Mouse (Mus musculus) erythroblast, embryonic 14.5 days (primary cell): ENCODE measurements around the gene 2210017I01Rik. TPM values are rescaled to one million over a fixed set of nuclear protein-coding genes. Genes with fewer than 3 reads are reported as not detected.

Source experiments
- H3K27me3 ChIP-seq: 2 replicates; pipeline ENCODE4 v1.6.1; 2012; ENCODE audit warnings: inconsistent platforms; ENCODE audit not compliant: control insufficient read depth
- H3K36me3 ChIP-seq: 2 replicates; pipeline ENCODE4 v1.6.1; 2012; ENCODE audit warnings: mild to moderate bottlenecking, inconsistent platforms; ENCODE audit not compliant: control insufficient read depth
- H3K4me1 ChIP-seq: 2 replicates; pipeline ENCODE4 v1.6.1; 2012; ENCODE audit warnings: inconsistent platforms; ENCODE audit not compliant: control insufficient read depth
- H3K4me3 ChIP-seq: replicated peaks from 2 replicates; pipeline ENCODE3; 2012; ENCODE audit warnings: moderate library complexity, mild to moderate bottlenecking, inconsistent platforms
- H3K9me3 ChIP-seq: 2 replicates; pipeline ENCODE4 v1.6.1; 2012; ENCODE audit warnings: low read length, inconsistent platforms, mixed read lengths; ENCODE audit not compliant: control insufficient read depth
- GATA1 ChIP-seq: IDR thresholded peaks from 2 replicates; pipeline ENCODE4 v1.6.1; 2012; ENCODE audit warnings: low read length, inconsistent platforms, mixed read lengths
- TAL1 ChIP-seq: IDR thresholded peaks from 3 replicates; pipeline ENCODE4 v1.6.1; 2012; ENCODE audit warnings: low read length, inconsistent platforms, mixed read lengths
- polyA plus RNA-seq: library from polyadenylated mRNA; stranded (reverse); fragments of >175 nt; gene quantifications from 2 replicates; pipeline ENCODE4 v1.2.3, GENCODE M21; 2012

The 2210017I01Rik gene
- polyA plus RNA-seq, 1 experiment = not detected

DNA sequence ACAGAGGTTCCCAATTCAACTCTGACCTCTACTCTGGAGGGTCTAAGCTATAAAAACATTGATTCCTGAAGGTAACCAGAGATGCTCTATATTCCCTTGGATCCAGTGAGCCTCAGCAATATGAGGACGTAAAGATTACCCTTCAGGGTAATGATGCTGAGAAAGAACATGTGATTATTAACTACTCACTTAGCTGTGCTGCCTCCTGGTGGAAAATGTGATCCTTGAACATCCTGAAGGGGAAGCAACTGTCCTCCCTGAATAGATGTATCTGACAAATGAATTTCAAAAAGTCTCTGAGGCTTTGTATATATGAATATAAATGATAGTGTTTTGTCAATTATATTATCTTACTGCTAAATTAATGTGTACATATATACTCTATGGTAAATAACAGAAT is 6.8 kb downstream of the 2210017I01Rik start:
- Histone ChIP-seq H3K9me3 (no peaks in the 10 kb centered on the region), H3K4me1 (no peaks in the 10 kb centered on the region), H3K27me3 (no peaks in the 10 kb centered on the region), H3K36me3 (no peaks in the 10 kb centered on the region), H3K4me3 (no peak overlapping the region)
- TF ChIP-seq GATA1 (no peak), TAL1 (no peak)

GRCm38 (mm10) chr3:92599973-92600372 is 7.3 kb downstream of the 2210017I01Rik start:
- Histone ChIP-seq H3K4me3 (no peak overlapping the region), H3K9me3 (no peaks in the 10 kb centered on the region), H3K27me3 (no peaks in the 10 kb centered on the region), H3K4me1 (no peaks in the 10 kb centered on the region), H3K36me3 (no peaks in the 10 kb centered on the region)
- TF ChIP-seq TAL1 = no peak
- TF ChIP-seq GATA1 = no peak

GRCm38 (mm10) chr3:92598429-92598828 is 8.9 kb downstream of the 2210017I01Rik start:
- Histone ChIP-seq H3K27me3 (no peaks in the 10 kb centered on the region), H3K9me3 (no peaks in the 10 kb centered on the region), H3K4me3 (no peak overlapping the region), H3K4me1 (no peaks in the 10 kb centered on the region), H3K36me3 (no peaks in the 10 kb centered on the region)
- TF ChIP-seq TAL1 (no peak), GATA1 (no peak)

DNA sequence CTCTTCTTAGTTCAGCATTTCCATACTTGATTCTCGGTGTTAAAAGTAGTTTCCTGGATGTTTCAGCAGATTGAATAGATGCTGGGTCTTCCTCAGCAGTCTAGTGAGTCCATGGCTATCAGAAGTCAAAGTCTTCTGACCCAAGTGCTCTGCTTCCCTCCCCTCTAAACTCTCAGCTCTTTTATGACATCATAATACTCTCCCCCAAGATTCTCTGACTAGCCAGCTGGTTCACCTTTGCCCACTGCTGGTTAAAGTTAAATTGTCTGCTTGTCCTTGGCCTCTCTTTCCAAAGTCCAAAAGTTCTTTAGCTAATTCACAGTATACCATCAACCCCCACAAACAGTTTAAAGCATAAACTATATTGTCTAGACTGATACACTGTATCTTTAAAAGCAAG is 18.4 kb downstream of the 2210017I01Rik start, which contains the start of gene Smcp:
Gene Smcp (minus strand): TSS at position 140 of the 400 bp plus-strand sequence.
- H3K4me3 ChIP-seq = no peak within 1 kb of the TSS
- H3K27me3 ChIP-seq = no peaks in the 10 kb centered on the region
- TF ChIP-seq TAL1 = no peak
- TF ChIP-seq GATA1 = no peak
- H3K36me3 ChIP-seq = no peaks in the 10 kb centered on the region
- no peaks in the 10 kb centered on the region for H3K4me1 ChIP-seq
- H3K9me3 ChIP-seq = no peaks in the 10 kb centered on the region

DNA sequence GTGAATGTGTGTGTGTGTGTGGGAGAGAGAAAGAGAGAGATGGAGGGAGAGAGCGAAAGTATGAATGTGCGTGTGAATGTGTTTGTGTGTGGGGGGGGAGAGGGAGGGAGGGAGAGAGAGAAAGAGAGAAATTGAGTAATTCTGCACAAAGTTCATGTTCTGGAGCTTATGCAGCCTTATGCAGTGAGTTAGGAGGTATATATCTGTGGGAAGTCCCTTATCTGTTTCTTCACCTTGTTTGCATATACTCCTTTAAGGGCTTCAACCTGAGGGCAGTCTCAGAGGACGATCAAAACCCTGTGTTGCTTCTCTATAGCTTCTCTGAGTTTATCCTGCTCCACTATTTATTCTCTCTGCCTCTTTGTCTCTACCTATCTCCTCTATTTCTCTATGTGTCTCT is 20.1 kb downstream of the 2210017I01Rik start:
- TF ChIP-seq TAL1 (no peak), GATA1 (no peak)
- Histone ChIP-seq H3K9me3 (no peaks in the 10 kb centered on the region), H3K4me1 (no peaks in the 10 kb centered on the region), H3K4me3 (no peak overlapping the region), H3K27me3 (no peaks in the 10 kb centered on the region), H3K36me3 (no peaks in the 10 kb centered on the region)

DNA sequence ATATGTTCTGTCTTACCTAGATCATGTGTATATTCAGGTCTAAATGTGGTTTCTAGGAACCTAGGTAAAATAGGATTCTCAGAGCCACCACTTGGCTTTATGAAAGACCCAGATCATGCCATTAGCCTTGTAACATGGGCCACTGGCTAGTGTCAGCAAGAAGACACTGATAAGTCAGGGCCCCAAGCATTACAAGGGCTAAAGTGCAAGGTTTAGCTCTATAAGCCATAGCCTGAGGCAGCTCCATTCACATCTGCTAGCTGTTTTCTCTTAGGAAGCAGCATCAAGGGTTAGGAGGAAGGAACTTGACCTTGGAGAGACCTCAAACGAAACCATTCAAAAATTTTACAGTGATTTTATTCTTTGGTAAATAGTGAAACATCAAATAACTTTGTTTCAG is 22.2 kb downstream of the 2210017I01Rik start:
- Histone ChIP-seq H3K27me3 (no peaks in the 10 kb centered on the region), H3K36me3 (no peaks in the 10 kb centered on the region), H3K4me1 (no peaks in the 10 kb centered on the region), H3K9me3 (no peaks in the 10 kb centered on the region), H3K4me3 (no peak overlapping the region)
- TF ChIP-seq GATA1 (no peak), TAL1 (no peak)

GRCm38 (mm10) chr3:92583164-92583826 is 24.0 kb downstream of the 2210017I01Rik start:
- TF ChIP-seq TAL1 = no peak
- no peak for TF ChIP-seq GATA1
- Histone ChIP-seq H3K4me3 (no peak overlapping the region), H3K9me3 (no peaks in the 10 kb centered on the region), H3K4me1 (no peaks in the 10 kb centered on the region), H3K27me3 (no peaks in the 10 kb centered on the region), H3K36me3 (no peaks in the 10 kb centered on the region)

DNA sequence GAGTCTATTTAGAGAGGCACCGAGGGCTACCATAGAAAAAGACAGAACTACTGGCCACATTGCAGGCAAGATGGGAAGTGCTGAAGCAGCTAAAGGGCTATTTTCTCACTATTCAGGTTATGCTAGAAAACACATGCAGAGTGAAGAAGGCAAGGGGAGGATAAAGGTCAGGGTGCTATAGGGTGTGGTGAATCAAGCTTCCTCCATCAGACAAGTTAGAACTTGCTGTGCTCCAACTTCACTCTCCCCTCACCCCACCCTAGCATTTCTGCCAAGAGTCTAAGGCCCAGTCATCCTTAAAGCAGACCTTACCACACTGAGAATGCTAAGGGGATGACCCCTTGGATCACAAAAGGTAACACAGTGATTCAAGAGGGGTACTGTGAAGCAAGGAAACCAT is 27.8 kb downstream of the 2210017I01Rik start:
- no peak overlapping the region for H3K4me3 ChIP-seq
- no peak for TF ChIP-seq TAL1
- no peak for TF ChIP-seq GATA1
- H3K9me3 ChIP-seq = no peaks in the 10 kb centered on the region
- no peaks in the 10 kb centered on the region for H3K36me3 ChIP-seq
- no peaks in the 10 kb centered on the region for H3K4me1 ChIP-seq
- no peaks in the 10 kb centered on the region for H3K27me3 ChIP-seq

DNA sequence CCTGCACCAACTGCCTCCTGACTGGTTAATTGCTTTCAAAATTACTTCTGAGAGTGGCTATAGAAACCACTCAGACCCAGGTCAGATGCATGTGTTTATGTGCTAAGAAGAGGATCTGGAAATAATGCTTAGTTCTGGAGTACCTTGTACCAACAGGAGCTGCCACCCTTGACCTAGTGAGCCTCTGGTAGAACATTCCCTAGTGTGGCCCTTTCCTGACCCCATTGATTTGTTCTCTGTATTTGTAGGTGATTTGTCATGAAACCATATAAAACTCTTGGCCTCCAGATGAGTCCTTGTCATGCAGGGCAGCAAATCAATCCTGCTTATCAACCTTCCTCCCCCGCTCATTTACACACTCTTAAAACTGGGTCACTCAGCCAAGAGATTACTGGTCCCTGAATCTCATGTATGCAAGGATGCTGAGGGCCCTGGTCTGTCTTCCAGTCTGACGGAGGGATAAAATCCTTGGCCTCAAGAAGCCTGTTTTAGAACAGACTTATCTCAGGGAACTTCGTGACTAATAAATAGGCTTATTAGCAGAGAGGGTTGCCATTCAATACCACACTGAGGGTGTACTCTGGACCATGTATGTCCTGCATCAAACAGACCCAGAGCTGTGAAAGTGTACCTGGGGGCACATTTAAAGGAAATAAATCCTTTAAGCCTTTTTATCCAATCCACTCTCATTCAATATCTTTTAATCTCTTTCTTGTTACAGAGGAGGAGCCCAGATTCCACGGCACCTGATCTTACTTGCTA is 28.5 kb downstream of the 2210017I01Rik start:
- no peaks in the 10 kb centered on the region for H3K36me3 ChIP-seq
- H3K4me1 ChIP-seq = no peaks in the 10 kb centered on the region
- no peak overlapping the region for H3K4me3 ChIP-seq
- H3K9me3 ChIP-seq = no peaks in the 10 kb centered on the region
- no peaks in the 10 kb centered on the region for H3K27me3 ChIP-seq
- TF ChIP-seq GATA1 (no peak), TAL1 (no peak)
